Mouse (Mus musculus) midbrain, embryonic 16.5 days (tissue): ENCODE measurements around the gene Nol9. TPM values are rescaled to one million over a fixed set of nuclear protein-coding genes. Genes with fewer than 3 reads are reported as not detected.

Experiments
- ATAC-seq: fragments of 200-750 bp; cut with Nextera tagmentation; 2 replicates; pipeline ENCODE4 v1.8.0; 2017; ENCODE audit warnings: moderate TSS enrichment
- H3K27ac ChIP-seq: fragments of 300-500 bp; sonication (generic); 2 replicates; pipeline ENCODE4 v1.5.1; 2014; ENCODE audit warnings: mild to moderate bottlenecking, low read length, mixed read lengths
- H3K27me3 ChIP-seq: fragments of 300-500 bp; sonication (generic); 2 replicates; pipeline ENCODE4 v1.6.1; 2014; ENCODE audit warnings: low read depth, low read length, mixed read lengths; ENCODE audit not compliant: control insufficient read depth, insufficient read depth
- H3K36me3 ChIP-seq: fragments of 300-500 bp; sonication (generic); 2 replicates; pipeline ENCODE4 v1.6.1; 2014; ENCODE audit warnings: mild to moderate bottlenecking, low read length, moderate library complexity, mixed read lengths; ENCODE audit not compliant: control insufficient read depth, insufficient read depth
- H3K4me1 ChIP-seq: fragments of 300-500 bp; sonication (generic); 2 replicates; pipeline ENCODE4 v1.6.1; 2014; ENCODE audit warnings: mild to moderate bottlenecking, low read length, mixed read lengths; ENCODE audit not compliant: control insufficient read depth, insufficient read depth
- H3K4me2 ChIP-seq: fragments of 300-500 bp; sonication (generic); 2 replicates; pipeline ENCODE4 v1.6.1; 2014; ENCODE audit warnings: mild to moderate bottlenecking, low read length, mixed read lengths
- H3K4me3 ChIP-seq: fragments of 300-500 bp; sonication (generic); 2 replicates; pipeline ENCODE4 v1.5.1; 2014; ENCODE audit warnings: low read depth, mild to moderate bottlenecking, low read length, moderate library complexity, mixed read lengths
- H3K9ac ChIP-seq: fragments of 300-500 bp; sonication (generic); 2 replicates; pipeline ENCODE4 v1.6.1; 2014; ENCODE audit warnings: low read depth, low read length, mixed read lengths
- H3K9me3 ChIP-seq: fragments of 300-500 bp; sonication (generic); replicated peaks from 2 replicates; pipeline ENCODE4 v1.6.1; 2014; ENCODE audit warnings: mild to moderate bottlenecking, low read length, mixed read lengths; ENCODE audit not compliant: control insufficient read depth, poor library complexity, severe bottlenecking
- WGBS: fragments of 180-500 bp; shearing (Covaris S2); extraction: QIAGEN DNeasy Blood & Tissue Kit; methylation state at CpG from one replicate; pipeline ENCODE4 v1.1.7; 2014; 5-methylcytosine and 5-hydroxymethylcytosine counted together
- polyA plus RNA-seq: library from polyadenylated mRNA; unstranded; fragments of >200 nt; fragmentation: Nextera tagmentation; extraction: Ambion mirVana; gene quantifications from 2 replicates; pipeline ENCODE4 v1.2.1, GENCODE M21; 2015

Nol9 gene
- polyA plus RNA-seq, 1 experiment from 2014 or later, result 22.8 TPM

GRCm38 (mm10) chr4:152021568-152022097 lies 17.5 kb upstream of the Nol9 start:
- H3K9me3 ChIP-seq, result no peaks in the 10 kb centered on the region
- no peak overlapping the region for H3K27ac ChIP-seq
- no peak overlapping the region for H3K4me2 ChIP-seq
- no peak for ATAC-seq
- H3K4me1 ChIP-seq, result peaks cover 29% of the 10 kb centered on the region
- no peak overlapping the region for H3K9ac ChIP-seq
- H3K36me3 ChIP-seq, result peaks cover 42% of the 10 kb centered on the region
- H3K4me3 ChIP-seq, result no peak overlapping the region
- no peaks in the 10 kb centered on the region for H3K27me3 ChIP-seq
- WGBS, result 78% methylated on average over 12 of the region's 12 CpGs

GRCm38 (mm10) chr4:152022506-152022905 lies 16.6 kb upstream of the Nol9 start:
- Histone ChIP-seq H3K4me3 (no peak overlapping the region), H3K27me3 (no peaks in the 10 kb centered on the region), H3K27ac (no peak overlapping the region), H3K9ac (no peak overlapping the region), H3K36me3 (peaks cover 42% of the 10 kb centered on the region), H3K4me2 (no peak overlapping the region), H3K9me3 (no peaks in the 10 kb centered on the region), H3K4me1 (peaks cover 32% of the 10 kb centered on the region)
- no peak for ATAC-seq
- 86% methylated on average over 8 of the region's 8 CpGs for WGBS

- WGBS, result 91% methylated on average over 11 of the region's 11 CpGs
- Histone ChIP-seq H3K27ac (no peak overlapping the region), H3K4me2 (no peak overlapping the region), H3K9ac (no peak overlapping the region), H3K36me3 (peaks cover 34% of the 10 kb centered on the region), H3K4me1 (peaks cover 44% of the 10 kb centered on the region), H3K27me3 (no peaks in the 10 kb centered on the region), H3K4me3 (no peak overlapping the region), H3K9me3 (no peaks in the 10 kb centered on the region)
- ATAC-seq, result no peak
Measured at GRCm38 (mm10) chr4:152024525-152024924, 14.6 kb upstream of the Nol9 start.

GRCm38 (mm10) chr4:152026751-152027508 lies 12.2 kb upstream of the Nol9 start:
- H3K36me3 ChIP-seq, result peaks cover 13% of the 10 kb centered on the region; the same call in 1 of the 2 replicates
- H3K4me2 ChIP-seq, result peak overlapping the region; percentile 99
- WGBS, result 2% methylated on average over 33 of the region's 41 CpGs
- H3K9ac ChIP-seq, result peak overlapping the region; percentile 84
- ATAC-seq, result peak; percentile 73
- H3K4me3 ChIP-seq, result peak overlapping the region; percentile 80
- H3K27ac ChIP-seq, result peak overlapping the region; percentile 79
- no peaks in the 10 kb centered on the region for H3K9me3 ChIP-seq
- peaks cover 49% of the 10 kb centered on the region for H3K4me1 ChIP-seq
- H3K27me3 ChIP-seq, result no peaks in the 10 kb centered on the region

GRCm38 (mm10) chr4:152027524-152027923 lies 11.6 kb upstream of the Nol9 start, which contains the start of gene Zbtb48:
Zbtb48 (minus strand) TSS chr4:152027671.
- Histone ChIP-seq H3K27ac (peak within 1 kb of the TSS; percentile 79), H3K9ac (peak within 1 kb of the TSS; percentile 84), H3K4me2 (peak within 1 kb of the TSS; percentile 99), H3K36me3 (peaks cover 8% of the 10 kb centered on the region; the same call in 1 of the 2 replicates), H3K4me3 (peak within 1 kb of the TSS; percentile 80), H3K27me3 (no peaks in the 10 kb centered on the region), H3K4me1 (peaks cover 49% of the 10 kb centered on the region), H3K9me3 (no peaks in the 10 kb centered on the region)
- ATAC-seq, result peak; percentile 98
- 0% methylated on average over 34 of the region's 35 CpGs for whole genome bisulfite sequencing

GRCm38 (mm10) chr4:152028456-152028855 lies 10.7 kb upstream of the Nol9 start:
- 63% methylated on average over 15 of the region's 15 CpGs for WGBS

GRCm38 (mm10) chr4:152029087-152029486 lies 10.0 kb upstream of the Nol9 start:
- Histone ChIP-seq H3K9me3 (no peaks in the 10 kb centered on the region), H3K27me3 (no peaks in the 10 kb centered on the region), H3K27ac (no peak overlapping the region), H3K4me3 (no peak overlapping the region), H3K9ac (no peak overlapping the region), H3K4me1 (peaks cover 45% of the 10 kb centered on the region), H3K36me3 (no peaks in the 10 kb centered on the region), H3K4me2 (peak overlapping the region; percentile 93; the same call in 1 of the 2 replicates)
- no peak for ATAC-seq
- 37% methylated on average over 5 of the region's 5 CpGs for WGBS

More at GRCm38 (mm10) chr4:152028456-152028855, 10.7 kb upstream of the Nol9 start:
- no peak for ATAC-seq
- Histone ChIP-seq H3K9me3 (no peaks in the 10 kb centered on the region), H3K4me2 (peak overlapping the region; percentile 93), H3K9ac (peak overlapping the region; percentile 73), H3K4me3 (peak overlapping the region; percentile 80), H3K27me3 (no peaks in the 10 kb centered on the region), H3K4me1 (peaks cover 49% of the 10 kb centered on the region), H3K36me3 (no peaks in the 10 kb centered on the region), H3K27ac (no peak overlapping the region)

GRCm38 (mm10) chr4:152029997-152030396 lies 9.1 kb upstream of the Nol9 start:
- H3K9ac ChIP-seq, result no peak overlapping the region
- no peak overlapping the region for H3K27ac ChIP-seq
- 0 out of 2 replicates have a peak overlapping the region, but pooled peaks have one; percentile 3 for H3K4me2 ChIP-seq
- H3K36me3 ChIP-seq, result no peaks in the 10 kb centered on the region
- no peaks in the 10 kb centered on the region for H3K9me3 ChIP-seq
- no peak for ATAC-seq
- WGBS, result 62% methylated on average over 4 of the region's 4 CpGs
- peaks cover 36% of the 10 kb centered on the region for H3K4me1 ChIP-seq
- H3K27me3 ChIP-seq, result no peaks in the 10 kb centered on the region
- no peak overlapping the region for H3K4me3 ChIP-seq

GRCm38 (mm10) chr4:152032922-152033321 lies 6.2 kb upstream of the Nol9 start:
- no peak for ATAC-seq
- Histone ChIP-seq H3K4me1 (peaks cover 16% of the 10 kb centered on the region), H3K27ac (no peak overlapping the region), H3K9ac (no peak overlapping the region), H3K4me2 (no peak overlapping the region), H3K27me3 (no peaks in the 10 kb centered on the region), H3K9me3 (no peaks in the 10 kb centered on the region), H3K36me3 (no peaks in the 10 kb centered on the region), H3K4me3 (no peak overlapping the region)
- 90% methylated on average over 13 of the region's 13 CpGs for WGBS
